Mouse (Mus musculus) embryonic facial prominence, embryonic 12.5 days (tissue): ENCODE measurements around the gene S100a10. TPM values are rescaled to one million over a fixed set of nuclear protein-coding genes. Genes with fewer than 3 reads are reported as not detected.

Source experiments
- ATAC-seq: fragments of 200-750 bp; cut with Nextera tagmentation; 2 replicates; pipeline ENCODE4 v1.8.0; 2017; ENCODE audit not compliant: insufficient number of reproducible peaks, insufficient read depth, low FRiP score, low TSS enrichment
- H3K27ac ChIP-seq: fragments of 300-500 bp; sonication (generic); 2 replicates; pipeline ENCODE4 v1.5.1; 2016; ENCODE audit warnings: mild to moderate bottlenecking
- H3K27me3 ChIP-seq: fragments of 300-500 bp; sonication (generic); 2 replicates; pipeline ENCODE4 v1.6.1; 2016; ENCODE audit warnings: mild to moderate bottlenecking, moderate library complexity
- H3K36me3 ChIP-seq: fragments of 300-500 bp; sonication (generic); 2 replicates; pipeline ENCODE4 v1.6.1; 2016; ENCODE audit warnings: mild to moderate bottlenecking
- H3K4me1 ChIP-seq: fragments of 300-500 bp; sonication (generic); 2 replicates; pipeline ENCODE4 v1.6.1; 2016
- H3K4me2 ChIP-seq: fragments of 300-500 bp; sonication (generic); replicated peaks from 2 replicates; pipeline ENCODE4 v1.6.1; 2016; ENCODE audit warnings: mild to moderate bottlenecking, moderate library complexity
- H3K4me3 ChIP-seq: fragments of 300-500 bp; sonication (generic); 2 replicates; pipeline ENCODE4 v1.5.1; 2016; ENCODE audit warnings: mild to moderate bottlenecking
- H3K9ac ChIP-seq: fragments of 300-500 bp; sonication (generic); 2 replicates; pipeline ENCODE4 v1.6.1; 2016; ENCODE audit warnings: mild to moderate bottlenecking, moderate library complexity
- H3K9me3 ChIP-seq: fragments of 300-500 bp; sonication (generic); 2 replicates; pipeline ENCODE4 v1.6.1; 2016; ENCODE audit warnings: mild to moderate bottlenecking, moderate library complexity
- WGBS: fragments of 180-500 bp; shearing (Covaris S2); methylation state at CpG from one replicate; pipeline ENCODE4 v1.1.7; 2016; 5-methylcytosine and 5-hydroxymethylcytosine counted together
- polyA plus RNA-seq: library from polyadenylated mRNA; unstranded; fragments of >200 nt; fragmentation: Nextera tagmentation; extraction: Ambion mirVana; gene quantifications from 2 replicates; pipeline ENCODE4 v1.2.1, GENCODE M21; 2016

The S100a10 gene
- 379 and 392 TPM in 2 replicates for polyA plus RNA-seq

DNA sequence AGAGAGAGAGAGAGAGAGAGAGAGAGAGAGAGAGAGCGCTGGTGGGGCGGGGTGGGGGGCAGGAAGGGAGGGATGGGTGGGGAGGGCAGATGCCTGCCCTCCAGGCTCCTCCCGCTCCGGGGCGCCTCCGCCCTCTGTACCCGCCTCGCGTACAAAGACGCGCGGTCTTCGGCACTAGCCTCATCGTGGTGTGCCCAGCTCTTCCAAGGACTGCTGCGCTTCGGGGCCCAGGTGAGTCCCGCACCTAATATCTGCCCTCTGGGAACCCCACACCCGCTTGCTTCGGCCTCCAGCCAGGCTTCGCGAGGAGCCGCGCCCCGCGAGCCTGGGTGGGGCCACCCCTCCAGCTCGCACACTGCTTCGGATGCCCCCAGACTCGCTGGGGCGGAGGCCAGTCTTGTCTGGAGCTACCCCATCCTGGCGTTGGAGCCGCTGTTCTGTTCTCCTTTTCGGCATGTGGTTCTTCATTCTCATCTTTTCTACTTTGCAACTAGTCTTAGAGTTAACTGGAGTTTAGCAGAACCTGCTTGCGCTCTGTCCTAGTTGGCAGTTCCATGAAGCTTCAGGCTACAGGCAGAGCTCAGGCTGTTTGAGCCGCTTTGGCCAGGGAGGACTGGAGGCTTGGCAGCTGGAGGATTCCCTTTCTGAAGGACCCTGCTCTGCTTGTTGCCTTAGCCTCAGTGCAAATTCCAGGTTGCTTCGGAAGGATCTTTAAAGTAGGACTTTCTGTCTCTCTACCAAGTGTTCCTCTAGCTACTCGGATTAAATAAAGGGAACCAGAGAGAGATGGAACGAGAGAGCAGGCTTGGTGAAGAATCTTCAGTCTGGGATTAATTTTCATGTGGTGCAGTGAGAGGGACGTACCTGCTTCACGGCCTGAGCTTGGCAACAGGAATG is at the start of gene S100a10:
Gene S100a10 (plus strand): TSS at position 100 of the 897 bp plus-strand sequence.
- peak within 1 kb of the TSS; percentile 58 for H3K9ac ChIP-seq
- H3K4me1 ChIP-seq = peaks cover 28% of the 10 kb centered on the region
- no peaks in the 10 kb centered on the region for H3K9me3 ChIP-seq
- no peaks in the 10 kb centered on the region for H3K36me3 ChIP-seq
- WGBS = under 1% methylated on average over 36 of the region's 39 CpGs
- H3K4me2 ChIP-seq = peak within 1 kb of the TSS; percentile 65
- ATAC-seq = peak; percentile 74
- H3K27ac ChIP-seq = peak within 1 kb of the TSS; percentile 79
- H3K27me3 ChIP-seq = no peaks in the 10 kb centered on the region
- H3K4me3 ChIP-seq = peak within 1 kb of the TSS; percentile 57

DNA sequence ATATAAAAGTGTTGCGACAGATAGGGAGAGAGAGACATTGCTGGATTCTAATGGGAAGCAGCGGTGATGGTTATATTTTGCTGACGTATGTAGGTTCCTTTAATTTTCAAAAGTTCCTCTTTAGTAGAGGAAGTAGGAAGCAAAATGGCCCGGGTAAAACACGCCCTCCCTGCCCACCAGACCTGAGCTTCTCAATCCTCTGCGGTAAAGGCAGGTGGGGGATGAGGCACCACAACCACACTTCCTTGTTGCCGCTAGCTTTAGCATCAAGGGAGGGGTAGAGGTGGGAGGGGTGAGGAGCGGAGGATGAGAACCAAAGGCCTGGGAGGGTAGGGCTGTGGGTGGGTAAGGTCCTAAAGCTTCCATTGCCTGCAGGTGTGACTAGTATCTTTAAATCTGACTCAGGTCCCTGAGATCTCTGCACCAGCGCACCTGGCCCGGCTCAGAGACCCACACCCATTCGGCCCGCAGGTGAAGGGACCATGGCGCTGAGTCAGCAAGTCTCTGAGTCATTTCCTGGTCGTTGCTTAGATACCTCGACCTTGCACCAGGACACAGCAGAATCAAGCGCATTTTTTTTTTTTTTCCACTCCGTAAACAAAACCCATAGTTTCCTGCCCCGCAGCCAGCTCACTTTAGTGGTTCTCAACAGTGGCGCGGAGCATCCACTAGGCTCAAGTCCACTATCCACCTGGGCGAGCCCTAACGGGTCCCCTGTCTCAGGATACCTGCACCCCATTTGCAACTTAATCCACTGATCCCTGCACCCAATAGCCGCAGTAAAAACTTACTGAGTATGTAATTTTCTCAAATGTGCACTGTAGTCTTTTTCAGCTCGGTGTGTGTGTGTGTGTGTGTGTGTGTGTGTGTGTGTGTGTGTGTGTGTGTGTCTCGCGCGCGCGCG is 48.7 kb upstream of the S100a10 start:
- H3K9ac ChIP-seq = no peak overlapping the region
- no peak overlapping the region for H3K4me3 ChIP-seq
- no peaks in the 10 kb centered on the region for H3K36me3 ChIP-seq
- H3K4me2 ChIP-seq = peak overlapping the region; percentile 28
- ATAC-seq = 0 out of 2 replicates have a peak, but pooled peaks have one; percentile 47
- H3K27ac ChIP-seq = 0 out of 2 replicates have a peak overlapping the region, but pooled peaks have one; percentile 36
- no peaks in the 10 kb centered on the region for H3K9me3 ChIP-seq
- 34% methylated on average over 28 of the region's 30 CpGs for WGBS
- H3K4me1 ChIP-seq = no peaks in the 10 kb centered on the region
- H3K27me3 ChIP-seq = no peaks in the 10 kb centered on the region

DNA sequence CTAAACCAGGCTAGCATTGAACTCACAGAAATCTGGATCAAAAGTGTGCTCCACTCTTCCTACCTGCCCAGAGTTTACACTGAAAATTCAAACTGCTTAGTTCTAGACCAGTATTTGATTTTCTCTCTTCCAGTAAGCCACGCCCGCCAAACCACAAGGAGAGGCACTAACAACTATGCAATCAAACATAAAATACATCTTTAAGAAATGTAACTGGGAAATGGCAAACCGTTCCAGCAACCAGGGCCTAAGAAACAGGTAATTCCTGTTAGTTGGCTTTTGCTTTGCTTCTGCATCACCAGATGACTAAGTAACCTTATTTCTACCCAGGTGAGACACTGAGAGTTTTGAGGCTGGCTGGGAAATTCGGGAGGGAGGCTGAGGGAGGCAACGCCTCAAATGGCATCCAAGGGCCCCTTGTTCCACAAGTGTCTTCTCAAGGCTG is 48.0 kb upstream of the S100a10 start:
- Histone ChIP-seq H3K36me3 (no peaks in the 10 kb centered on the region), H3K4me3 (no peak overlapping the region), H3K9me3 (no peaks in the 10 kb centered on the region), H3K4me2 (0 out of 2 replicates have a peak overlapping the region, but pooled peaks have one; percentile 28), H3K4me1 (no peaks in the 10 kb centered on the region), H3K9ac (no peak overlapping the region), H3K27ac (0 out of 2 replicates have a peak overlapping the region, but pooled peaks have one; percentile 36), H3K27me3 (no peaks in the 10 kb centered on the region)
- no peak for ATAC-seq
- 63% methylated on average over 5 of the region's 5 CpGs for WGBS

- no peaks in the 10 kb centered on the region for H3K4me1 ChIP-seq
- no peaks in the 10 kb centered on the region for H3K36me3 ChIP-seq
- ATAC-seq = no peak
- no peak overlapping the region for H3K27ac ChIP-seq
- H3K4me2 ChIP-seq = no peak overlapping the region
- 50% methylated on average over 1 of the region's 1 CpGs for WGBS
- no peaks in the 10 kb centered on the region for H3K27me3 ChIP-seq
- H3K9ac ChIP-seq = no peak overlapping the region
- no peaks in the 10 kb centered on the region for H3K9me3 ChIP-seq
- H3K4me3 ChIP-seq = no peak overlapping the region
Observed at GRCm38 (mm10) chr3:93509301-93509700, 45.6 kb upstream of the S100a10 start.

- ATAC-seq = no peak
- H3K4me3 ChIP-seq = no peak overlapping the region
- H3K9me3 ChIP-seq = no peaks in the 10 kb centered on the region
- H3K4me1 ChIP-seq = no peaks in the 10 kb centered on the region
- no peaks in the 10 kb centered on the region for H3K27me3 ChIP-seq
- H3K9ac ChIP-seq = no peak overlapping the region
- H3K4me2 ChIP-seq = no peak overlapping the region
- no peaks in the 10 kb centered on the region for H3K36me3 ChIP-seq
- WGBS = 86% methylated on average over 1 of the region's 1 CpGs
- no peak overlapping the region for H3K27ac ChIP-seq
Observed at GRCm38 (mm10) chr3:93511036-93511435, 43.8 kb upstream of the S100a10 start.

GRCm38 (mm10) chr3:93511801-93512200 is 43.1 kb upstream of the S100a10 start:
- H3K27me3 ChIP-seq = no peaks in the 10 kb centered on the region
- H3K4me3 ChIP-seq = no peak overlapping the region
- H3K4me2 ChIP-seq = no peak overlapping the region
- no peaks in the 10 kb centered on the region for H3K36me3 ChIP-seq
- H3K9me3 ChIP-seq = no peaks in the 10 kb centered on the region
- no peaks in the 10 kb centered on the region for H3K4me1 ChIP-seq
- H3K9ac ChIP-seq = no peak overlapping the region
- ATAC-seq = no peak
- WGBS = 90% methylated on average over 1 of the region's 1 CpGs
- no peak overlapping the region for H3K27ac ChIP-seq

DNA sequence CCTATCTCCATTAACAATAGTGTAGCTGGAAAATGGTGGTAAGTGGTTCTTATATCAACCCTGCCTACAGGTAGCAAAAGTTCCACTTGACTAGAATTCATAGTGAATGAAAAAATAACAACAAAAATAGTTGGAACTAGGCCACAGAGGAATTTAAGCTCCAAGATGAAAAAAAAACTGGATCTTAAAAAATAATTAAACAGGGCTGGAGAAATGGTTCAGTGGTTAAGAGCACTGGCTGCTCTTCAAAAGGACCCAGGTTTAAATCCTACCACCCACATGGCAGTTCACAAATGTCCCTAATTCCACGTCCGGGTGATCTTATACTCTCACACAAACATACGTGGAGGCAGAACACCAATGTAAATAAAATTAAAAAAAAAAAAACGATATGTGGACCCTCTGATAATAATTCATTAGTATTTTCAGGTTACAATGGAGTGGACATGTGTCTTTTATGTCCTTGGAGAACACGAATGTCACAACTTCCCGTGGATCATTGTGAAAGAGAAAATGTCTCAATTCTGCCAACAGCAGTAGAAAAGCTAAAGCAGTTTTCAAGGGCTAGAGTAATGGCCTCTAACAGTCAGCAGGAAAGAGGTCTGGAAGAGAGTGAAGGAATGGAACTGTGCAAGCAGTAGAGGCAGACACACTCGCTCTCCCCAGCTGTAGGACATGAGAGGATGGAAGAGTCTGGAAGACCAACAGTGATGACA is 42.3 kb upstream of the S100a10 start:
- Histone ChIP-seq H3K27me3 (no peaks in the 10 kb centered on the region), H3K9me3 (no peaks in the 10 kb centered on the region), H3K9ac (no peak overlapping the region), H3K4me2 (no peak overlapping the region), H3K4me3 (no peak overlapping the region), H3K36me3 (no peaks in the 10 kb centered on the region), H3K4me1 (no peaks in the 10 kb centered on the region), H3K27ac (no peak overlapping the region)
- WGBS = 81% methylated on average over 7 of the region's 7 CpGs
- ATAC-seq = no peak

DNA sequence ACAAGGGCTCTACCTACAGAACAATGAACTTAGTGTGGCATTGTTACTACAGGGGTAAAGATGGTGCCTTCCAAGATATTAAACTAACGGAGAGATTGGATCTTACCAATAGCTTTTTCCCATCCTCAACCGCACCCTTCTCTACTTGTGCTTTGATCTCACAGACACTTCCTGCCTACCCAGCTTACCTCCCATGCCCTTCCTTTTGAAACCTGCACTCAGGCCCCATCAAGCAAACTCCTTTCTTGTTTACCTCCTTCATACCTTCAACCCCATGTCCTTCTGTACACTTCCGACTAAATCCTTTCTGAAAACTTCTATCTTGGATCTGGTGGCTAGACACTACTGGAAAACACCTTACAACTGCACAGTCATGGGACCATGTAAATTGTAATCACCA is 40.3 kb upstream of the S100a10 start:
- no peaks in the 10 kb centered on the region for H3K4me1 ChIP-seq
- no peaks in the 10 kb centered on the region for H3K36me3 ChIP-seq
- no peak for ATAC-seq
- no peak overlapping the region for H3K4me3 ChIP-seq
- 95% methylated on average over 3 of the region's 3 CpGs for WGBS
- H3K27ac ChIP-seq = no peak overlapping the region
- no peaks in the 10 kb centered on the region for H3K27me3 ChIP-seq
- no peaks in the 10 kb centered on the region for H3K9me3 ChIP-seq
- H3K4me2 ChIP-seq = no peak overlapping the region
- no peak overlapping the region for H3K9ac ChIP-seq

GRCm38 (mm10) chr3:93517343-93517742 is 37.5 kb upstream of the S100a10 start:
- 85% methylated on average over 2 of the region's 2 CpGs for WGBS
- Histone ChIP-seq H3K4me2 (no peak overlapping the region), H3K4me3 (no peak overlapping the region), H3K4me1 (peaks cover 5% of the 10 kb centered on the region; the same call in 1 of the 2 replicates), H3K9ac (no peak overlapping the region), H3K9me3 (no peaks in the 10 kb centered on the region), H3K27ac (no peak overlapping the region), H3K27me3 (no peaks in the 10 kb centered on the region), H3K36me3 (no peaks in the 10 kb centered on the region)
- no peak for ATAC-seq

DNA sequence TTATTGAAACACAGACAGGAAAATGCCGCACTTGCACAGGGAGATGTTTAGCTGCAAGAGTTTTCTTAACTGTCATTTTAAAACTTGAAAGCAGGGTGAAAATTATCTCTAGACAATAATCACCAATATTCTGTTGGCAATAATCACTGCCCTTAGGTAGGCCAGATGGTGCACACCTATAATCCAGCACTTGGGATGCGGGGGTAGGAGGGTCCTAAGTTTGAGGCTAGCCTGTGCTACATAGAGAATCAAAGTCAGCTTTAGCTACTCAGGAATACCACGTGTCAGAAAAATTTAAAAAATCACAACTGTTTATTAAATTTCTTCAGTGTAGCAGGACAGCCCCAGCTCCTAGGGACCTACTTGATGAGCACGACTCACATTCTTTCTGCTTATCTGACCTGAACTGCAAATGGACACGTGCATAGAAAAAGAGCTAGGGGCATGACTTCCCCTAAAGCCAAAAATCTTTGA is 35.0 kb upstream of the S100a10 start:
- Histone ChIP-seq H3K4me2 (peak overlapping the region; percentile 58), H3K4me1 (peaks cover 9% of the 10 kb centered on the region; the same call in 1 of the 2 replicates), H3K27me3 (no peaks in the 10 kb centered on the region), H3K27ac (peak overlapping the region; percentile 94; the same call in 1 of the 2 replicates), H3K36me3 (peaks cover 9% of the 10 kb centered on the region; the same call in 1 of the 2 replicates), H3K4me3 (peak overlapping the region; percentile 64), H3K9ac (no peak overlapping the region), H3K9me3 (no peaks in the 10 kb centered on the region)
- WGBS = 52% methylated on average over 5 of the region's 5 CpGs
- ATAC-seq = no peak
